Mouse (Mus musculus): Measurements from ENCODE around the gene Irgq.
A peak's percentile ranks its signal among the peaks of the same experiment; 100 is the strongest.

Irgq gene

DNA sequence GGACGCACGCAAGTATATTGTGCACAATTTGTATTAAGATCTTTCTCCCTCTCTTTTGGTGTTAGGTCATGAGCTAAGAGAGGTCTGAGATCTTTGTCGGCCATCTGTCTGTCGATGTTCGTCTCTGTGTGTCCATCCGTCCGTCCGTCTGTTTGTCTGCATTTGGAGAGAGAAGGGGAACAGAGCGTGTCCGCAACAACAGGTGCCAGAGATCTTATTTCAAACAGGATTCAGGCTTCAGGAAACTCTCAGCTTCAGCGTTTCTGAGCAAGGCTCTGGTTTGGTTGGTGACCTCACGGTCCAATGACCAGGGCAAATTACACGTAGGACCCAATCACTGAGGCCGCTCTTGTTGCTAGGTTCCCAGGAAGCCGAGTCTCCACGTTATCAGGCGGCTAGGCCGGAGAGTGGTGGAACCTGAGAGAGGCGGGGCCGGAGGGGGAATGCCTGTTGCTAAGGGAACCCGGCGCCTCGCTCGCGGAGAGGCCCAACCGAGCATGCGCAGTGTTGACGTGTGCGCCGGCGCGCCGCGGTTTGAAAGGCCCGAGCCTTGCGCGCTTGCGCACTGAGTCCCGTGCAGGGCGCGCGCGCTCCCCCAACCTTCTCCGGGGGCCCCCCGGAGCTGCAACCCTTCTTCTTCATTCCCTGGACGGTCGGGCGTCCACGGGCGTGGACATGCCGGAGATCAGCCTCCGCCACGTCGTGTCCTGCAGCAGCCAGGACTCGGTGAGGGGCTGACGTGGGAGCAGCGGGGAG, 16.3 kb downstream of the Irgq start:
- peak; percentile 98 to 100 for DNase-seq (ENCODE audit: low spot score in 2 of 2)

DNA sequence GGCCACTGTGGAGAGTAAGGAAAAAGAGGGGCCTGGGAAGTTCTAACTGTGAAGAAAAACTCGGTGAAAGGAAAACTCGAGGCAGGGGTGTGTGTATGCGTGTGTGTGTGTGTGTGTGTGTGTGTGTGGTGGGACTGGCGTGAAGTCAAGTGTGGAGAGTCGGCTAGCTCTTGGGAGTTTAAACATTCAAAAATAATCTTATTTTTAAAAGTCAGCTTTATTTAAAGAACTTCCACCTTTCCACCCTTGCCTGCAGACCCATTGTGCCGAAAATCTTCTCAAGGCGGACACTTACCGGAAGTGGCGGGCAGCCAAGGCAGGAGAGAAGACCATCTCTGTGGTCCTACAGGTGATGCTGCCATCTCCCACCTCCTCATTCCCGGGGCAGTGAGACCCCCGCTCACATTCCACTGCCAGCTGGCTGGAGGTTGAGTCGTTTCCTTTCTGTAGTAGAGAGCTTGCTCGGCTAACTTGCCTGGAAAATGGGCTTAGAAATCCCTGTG, 17.1 kb downstream of the Irgq start:
- no peak for DNase-seq (ENCODE audit: low spot score in 2 of 2)

DNA sequence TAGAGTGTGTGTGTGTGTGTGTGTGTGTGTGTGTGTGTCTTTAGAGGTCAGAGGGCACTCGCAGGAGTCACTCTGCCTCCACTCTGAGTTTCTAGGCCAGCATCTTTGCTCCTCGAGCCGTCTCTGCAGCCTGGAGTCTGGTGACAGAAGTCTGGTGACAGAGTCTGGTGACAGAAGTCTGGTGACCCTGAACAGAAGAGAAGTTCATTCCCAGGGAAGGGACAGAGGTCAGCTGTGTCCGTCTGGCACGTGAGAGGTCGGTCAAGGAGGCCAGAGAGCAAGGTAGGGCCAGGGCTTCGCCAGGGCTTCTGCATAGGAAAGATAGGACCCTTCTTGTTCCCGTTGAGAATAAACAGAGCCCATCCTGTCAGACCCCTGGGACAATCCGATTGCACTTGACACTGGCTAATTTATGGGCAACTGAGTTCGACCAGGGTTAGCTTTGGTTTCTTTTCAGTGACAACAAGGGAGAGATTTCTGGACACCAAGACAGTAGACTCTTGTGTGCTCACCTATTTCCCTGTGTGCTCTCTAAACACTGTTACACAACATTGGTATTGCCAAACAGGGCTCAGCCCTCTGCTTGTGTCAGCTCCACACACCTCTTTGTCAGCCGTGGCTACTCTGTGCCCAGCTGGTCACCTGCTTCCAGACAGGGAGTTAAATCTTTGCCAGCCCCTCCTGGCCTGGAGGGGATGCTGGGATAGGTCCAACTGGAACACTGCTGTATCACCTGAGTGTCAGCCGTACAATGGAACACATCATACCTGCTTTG, 21.7 kb downstream of the Irgq start:
- no peak for DNase-seq (ENCODE audit: low spot score in 2 of 2)

DNA sequence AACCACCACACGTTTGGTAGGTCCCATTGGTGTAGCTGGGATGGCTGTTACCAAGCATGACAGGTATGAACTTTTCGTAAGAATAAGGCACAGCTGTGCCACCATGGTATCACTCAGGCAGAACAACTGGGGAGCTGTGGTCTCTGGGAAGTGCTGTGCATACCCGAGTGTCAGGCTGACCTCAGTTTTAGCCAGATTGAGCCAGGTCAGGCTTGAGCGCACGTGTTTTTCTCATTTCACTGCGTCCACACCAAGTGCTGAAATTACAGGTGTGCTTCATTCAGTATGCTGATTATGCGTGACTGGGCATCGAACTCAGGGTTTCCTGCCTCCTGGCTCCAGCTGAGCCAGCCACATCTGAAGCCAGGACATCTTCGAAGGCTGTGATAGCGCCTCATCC, 25.3 kb downstream of the Irgq start:
- DNase-seq (ENCODE audit: low spot score in 2 of 2) = no peak

DNA sequence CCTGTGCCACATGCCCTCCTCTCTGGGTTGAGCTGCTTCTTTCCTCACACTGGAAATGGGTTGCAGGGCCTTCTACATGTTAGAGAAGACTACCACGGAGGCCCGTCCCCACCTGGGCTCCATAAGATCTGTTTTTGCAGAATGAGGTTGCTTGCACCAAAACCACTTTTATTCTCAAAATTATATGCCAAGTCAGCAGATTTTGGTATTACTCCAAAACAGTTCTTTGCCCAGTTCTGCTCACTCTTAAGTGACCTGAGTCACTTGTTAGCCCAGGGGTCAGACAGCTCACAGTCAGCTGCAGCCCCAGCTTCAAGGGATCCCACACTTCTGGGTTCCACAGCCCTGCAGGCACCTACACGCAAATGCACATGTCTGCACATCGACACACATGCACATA, 31.0 kb downstream of the Irgq start:
- DNase-seq (ENCODE audit: low spot score in 2 of 2) = no peak

DNA sequence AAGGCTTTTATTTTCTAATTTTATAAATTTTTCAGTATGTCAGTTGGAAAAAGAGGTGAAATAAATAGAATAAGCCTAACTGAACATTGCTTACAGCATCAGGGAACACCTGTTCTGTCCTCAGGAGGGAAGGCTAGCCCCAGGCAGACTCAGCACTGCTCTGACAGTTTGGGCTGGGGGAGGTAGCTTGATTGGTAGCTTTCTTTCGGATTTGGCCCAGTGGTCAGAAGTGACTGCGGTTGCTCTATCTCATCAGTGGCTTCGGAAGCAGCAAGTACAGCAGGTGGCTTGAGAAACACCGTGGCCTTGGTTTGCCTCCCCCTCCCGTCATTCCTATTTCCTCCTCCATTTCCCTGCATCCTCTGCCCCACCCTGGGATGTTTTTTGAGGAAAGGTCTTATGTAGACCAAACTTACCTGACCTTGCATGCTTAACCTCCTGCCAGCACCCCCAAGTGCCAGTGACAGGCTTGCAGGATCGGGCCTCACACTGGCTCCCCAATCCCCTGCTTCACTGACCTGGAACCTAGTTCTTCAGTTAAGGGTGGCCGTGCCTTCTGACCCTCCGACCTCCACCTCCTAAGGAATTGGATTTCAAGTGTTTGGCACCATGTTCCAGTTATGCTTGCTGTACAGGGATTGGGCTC, 32.8 kb downstream of the Irgq start:
- no peak for DNase-seq (ENCODE audit: low spot score in 2 of 2)

DNA sequence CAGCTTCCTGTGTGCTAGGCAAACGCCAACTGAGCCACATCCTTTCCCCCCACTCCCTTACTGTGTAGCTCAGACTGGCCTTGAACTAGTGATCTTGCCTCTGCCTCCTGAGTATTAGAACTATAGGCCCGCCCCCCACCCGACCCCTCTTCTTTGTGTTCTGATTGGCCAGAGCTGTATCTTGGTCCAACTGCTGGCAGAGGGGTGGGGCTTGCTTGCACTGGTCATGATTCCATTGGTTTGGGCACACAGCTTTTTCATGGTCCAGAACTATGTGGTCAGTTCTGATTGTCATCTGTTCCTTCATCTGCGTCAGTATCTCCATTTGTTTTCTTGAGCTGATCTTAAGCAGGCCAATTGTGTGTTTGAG, 33.3 kb downstream of the Irgq start:
- no peak for DNase-seq (ENCODE audit: low spot score in 2 of 2)

DNA sequence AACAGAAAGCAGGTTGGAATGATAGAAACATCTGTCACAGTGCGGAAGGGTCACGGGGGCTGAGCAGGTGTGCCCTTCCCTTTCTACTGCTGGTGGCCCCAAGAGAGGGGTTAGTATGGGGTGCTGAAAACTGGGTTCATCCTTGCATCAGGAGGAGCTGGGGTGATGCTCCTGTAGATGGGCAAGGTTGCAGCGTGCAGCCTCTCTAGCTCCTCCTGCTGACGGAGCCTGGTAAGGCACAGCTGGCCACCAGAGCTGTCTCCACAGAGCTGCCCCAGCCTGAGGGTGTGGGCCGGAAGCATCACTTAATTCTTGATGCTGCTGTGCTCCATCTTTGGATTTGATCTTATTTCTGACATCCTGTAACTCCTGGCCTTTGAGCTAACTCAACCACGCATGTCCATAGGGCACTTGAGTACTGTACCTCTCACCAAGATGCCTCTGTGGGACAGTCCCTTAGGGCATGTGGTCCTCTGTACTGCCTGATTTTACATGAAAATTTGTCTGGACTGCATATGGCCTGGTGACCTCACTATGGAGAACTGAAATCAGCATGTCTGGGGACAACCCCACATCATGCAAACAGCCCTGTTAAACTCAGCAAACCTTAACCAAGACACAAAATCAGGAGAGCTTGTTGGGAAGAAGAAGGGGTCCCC, 34.2 kb downstream of the Irgq start:
- peak; percentile 83 to 93 for DNase-seq (ENCODE audit: low spot score in 2 of 2)

DNA sequence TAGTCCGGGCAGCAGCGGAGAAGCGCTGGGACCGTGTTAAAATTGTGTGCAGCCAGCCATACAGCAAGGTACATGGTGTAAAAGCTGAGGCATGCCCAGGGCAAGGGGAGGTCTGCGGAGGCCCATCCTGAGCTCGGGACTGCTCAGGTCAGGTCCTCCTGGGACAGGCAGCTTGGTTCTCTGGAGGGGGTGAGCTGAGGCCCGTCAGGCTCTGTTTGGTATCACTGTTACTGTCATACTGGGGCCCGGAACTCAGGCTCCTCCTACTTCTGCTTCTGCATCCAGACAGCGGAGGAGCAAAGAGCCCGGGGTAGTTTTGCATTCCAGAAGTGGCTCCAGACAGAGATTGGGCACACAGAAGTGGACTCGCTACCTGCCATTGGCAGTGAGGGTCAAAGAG, 35.1 kb downstream of the Irgq start:
- DNase-seq (ENCODE audit: low spot score in 2 of 2) = peak in 1 of 2 experiments; percentile 65

DNA sequence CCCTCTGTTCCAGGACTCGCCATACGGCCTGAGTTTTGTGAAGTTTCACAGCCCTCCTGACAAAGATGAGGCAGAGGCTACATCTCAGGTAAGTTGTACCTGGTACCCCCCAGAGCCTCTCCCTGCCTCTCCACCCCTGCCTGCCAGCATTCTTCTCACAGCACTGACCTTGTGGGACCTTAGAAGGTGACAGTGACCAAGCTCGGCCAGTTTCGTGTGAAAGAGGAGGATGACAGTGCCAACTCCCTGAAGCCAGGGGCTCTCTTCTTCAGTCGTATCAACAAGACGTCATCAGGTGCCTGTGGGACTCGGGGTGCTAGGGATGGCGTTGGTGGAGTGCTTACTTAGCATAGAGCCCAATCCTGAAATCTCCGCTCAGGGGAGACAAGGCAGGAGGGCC, 35.7 kb downstream of the Irgq start:
- peak in 1 of 2 experiments; percentile 57 for DNase-seq (ENCODE audit: low spot score in 2 of 2)

DNA sequence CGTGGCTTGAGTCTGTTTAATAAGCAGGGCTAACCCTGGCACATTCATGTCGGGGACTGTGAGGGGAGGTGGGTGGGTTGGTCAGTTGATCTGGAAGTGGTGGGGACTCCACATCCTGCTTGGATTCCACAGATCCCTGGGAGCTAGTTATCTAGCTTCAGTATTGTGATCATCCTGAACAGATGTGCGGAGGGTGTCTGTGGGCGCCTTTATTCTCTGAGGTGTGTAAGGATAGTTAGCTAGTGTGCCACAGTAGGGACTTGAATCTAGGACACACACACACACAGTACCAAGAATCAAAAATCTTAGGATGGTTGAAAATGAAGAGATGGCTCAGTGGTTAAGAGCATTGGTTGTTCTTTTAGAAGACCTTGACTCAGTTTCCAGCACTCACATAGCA, 38.0 kb downstream of the Irgq start:
- no peak for DNase-seq (ENCODE audit: low spot score in 2 of 2)

DNA sequence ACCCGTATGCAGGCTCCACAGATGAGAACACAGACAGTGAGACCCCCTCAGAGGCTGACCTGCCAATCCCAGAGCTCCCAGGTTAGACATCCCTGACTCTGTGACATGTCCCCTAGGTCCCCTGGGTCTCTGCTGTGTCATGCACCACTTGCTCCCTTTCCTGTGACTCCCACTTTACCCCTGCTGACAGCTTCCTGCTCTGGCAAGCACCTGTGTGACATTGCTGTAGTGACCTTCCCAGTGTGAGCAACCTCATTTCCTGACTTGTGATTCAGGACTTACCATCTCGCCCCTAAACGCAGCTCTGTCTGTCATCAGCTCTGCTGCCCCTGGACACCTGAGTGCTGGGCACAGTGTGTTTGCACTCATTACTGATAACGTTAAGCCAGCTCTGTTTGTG, 40.6 kb downstream of the Irgq start:
- DNase-seq (ENCODE audit: low spot score in 2 of 2) = no peak

DNA sequence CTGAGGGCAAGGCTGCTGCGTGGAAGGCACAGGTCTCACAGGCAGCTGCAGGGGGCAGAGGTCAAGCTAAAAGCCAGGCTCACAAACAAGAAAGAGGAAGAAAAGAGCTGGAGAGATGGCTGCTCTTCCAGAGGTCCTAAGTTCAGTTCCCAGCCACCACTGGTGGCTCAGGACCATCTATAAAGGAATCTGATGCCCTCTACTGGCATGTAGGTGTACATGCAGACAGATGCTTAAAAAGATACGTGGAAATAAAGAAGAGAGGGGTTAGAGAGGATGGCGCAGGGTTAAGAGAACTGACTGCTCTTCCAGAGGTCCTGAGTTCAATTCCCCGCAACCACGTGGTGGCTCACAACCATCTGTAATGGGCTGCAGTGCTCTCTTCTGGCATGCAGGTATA, 42.0 kb downstream of the Irgq start:
- no peak for DNase-seq (ENCODE audit: low spot score in 2 of 2)

DNA sequence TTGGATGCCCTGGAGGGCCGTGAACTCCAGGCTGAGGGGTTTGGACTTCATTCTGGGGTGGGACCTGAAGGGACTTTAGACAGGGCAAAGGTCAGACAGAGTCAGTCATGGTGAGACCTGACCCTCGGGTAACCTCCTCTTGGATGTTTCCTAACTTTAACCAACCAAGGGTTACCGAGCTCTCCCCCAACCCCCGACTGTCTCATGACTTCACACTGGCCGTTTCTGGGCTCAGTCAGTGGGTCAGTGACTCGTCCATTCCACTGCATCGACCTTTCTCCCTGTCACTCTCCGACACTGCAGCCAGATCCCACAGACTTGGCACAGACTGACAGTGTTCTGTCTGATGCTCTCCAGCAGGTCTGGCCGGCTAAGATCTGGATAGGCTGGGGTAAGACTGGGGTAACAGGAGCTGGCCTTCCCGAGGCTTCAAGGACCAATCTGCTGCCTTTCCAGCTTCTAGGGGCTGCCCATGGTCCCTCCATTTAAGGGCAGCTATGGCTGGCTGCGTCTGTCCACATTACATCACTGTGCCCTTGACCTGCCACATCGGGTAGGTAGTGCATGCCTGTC, 43.8 kb downstream of the Irgq start:
- no peak for DNase-seq (ENCODE audit: low spot score in 2 of 2)

DNA sequence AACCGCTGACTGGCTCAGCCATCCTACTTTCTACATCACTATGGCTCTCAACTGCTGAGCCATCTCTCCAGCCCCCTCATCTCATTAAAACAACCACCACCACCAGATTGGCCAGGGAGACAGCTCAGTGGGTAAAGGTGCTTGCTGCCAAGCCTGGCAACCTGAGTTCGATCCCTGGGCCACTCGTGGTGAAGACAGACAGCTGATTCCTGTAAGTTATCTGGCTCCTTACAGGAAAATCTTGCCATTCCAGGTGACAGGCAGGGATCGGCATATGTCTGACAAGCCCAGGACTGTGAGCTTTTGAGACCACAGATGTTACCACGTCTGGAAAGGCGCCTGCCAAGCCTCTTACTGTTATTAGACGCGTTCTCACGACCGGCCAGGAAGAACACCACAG, 47.3 kb downstream of the Irgq start:
- DNase-seq (ENCODE audit: low spot score in 2 of 2) = no peak

DNA sequence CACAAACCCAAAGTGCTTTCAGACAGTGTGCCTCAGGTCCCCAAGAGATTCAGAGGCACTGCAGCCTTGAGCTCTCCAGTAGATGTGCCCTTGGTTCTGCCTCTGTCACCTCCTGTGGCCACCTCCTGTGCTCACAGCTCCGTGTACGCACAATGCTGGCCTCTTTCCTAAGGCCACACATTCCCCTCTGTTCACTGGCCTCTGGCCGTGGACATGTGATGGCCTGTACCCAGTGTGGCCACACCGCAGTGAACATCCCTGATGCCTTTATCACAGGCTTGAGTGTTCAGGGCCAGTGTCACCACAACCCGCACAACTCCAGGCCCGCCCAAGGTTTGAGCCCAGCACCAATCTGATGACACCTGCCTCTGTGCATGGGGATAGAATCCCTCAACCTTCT, 54.4 kb downstream of the Irgq start:
- DNase-seq (ENCODE audit: low spot score in 2 of 2) = no peak

DNA sequence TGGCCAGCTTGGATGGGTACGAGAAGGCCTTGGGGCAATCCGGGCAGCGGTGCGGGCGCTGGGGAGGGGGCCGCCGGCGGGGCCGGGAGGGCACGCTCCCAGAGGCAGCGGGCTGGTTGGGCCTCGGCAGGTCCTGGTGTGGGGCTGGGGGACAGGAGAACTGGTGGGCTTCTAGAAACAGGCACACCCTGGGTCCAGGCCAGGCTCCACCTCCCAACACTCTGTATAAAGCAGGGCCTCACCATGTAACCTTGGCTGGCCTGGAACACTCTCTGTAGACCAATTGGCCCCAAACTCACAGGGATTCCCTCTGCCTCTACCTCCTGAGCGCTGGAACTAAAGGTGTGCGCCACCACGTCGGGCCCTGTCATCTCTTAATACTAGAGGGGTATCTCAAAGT, 55.5 kb downstream of the Irgq start:
- no peak for DNase-seq (ENCODE audit: low spot score in 2 of 2)

DNA sequence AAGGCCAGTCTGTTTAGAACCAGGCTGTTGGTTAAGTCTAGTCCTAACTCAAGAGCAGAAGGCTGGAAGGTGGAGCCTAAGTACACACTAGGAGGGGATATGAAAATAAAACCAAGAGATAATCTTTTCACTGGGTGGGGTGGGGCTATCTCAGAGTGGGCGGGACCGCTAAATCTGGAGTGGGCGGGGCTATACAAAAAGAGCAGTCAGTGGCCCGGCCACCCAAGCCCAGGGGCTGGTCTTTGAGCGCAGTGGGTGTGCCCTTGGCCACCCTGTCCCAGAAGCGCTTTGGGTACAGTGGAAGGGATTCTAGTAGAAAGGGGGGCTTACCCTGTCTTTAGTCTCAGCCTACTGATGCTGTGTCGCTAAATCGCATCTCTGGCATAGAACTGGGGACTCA, 56.3 kb downstream of the Irgq start:
- DNase-seq (ENCODE audit: low spot score in 2 of 2) = no peak

DNA sequence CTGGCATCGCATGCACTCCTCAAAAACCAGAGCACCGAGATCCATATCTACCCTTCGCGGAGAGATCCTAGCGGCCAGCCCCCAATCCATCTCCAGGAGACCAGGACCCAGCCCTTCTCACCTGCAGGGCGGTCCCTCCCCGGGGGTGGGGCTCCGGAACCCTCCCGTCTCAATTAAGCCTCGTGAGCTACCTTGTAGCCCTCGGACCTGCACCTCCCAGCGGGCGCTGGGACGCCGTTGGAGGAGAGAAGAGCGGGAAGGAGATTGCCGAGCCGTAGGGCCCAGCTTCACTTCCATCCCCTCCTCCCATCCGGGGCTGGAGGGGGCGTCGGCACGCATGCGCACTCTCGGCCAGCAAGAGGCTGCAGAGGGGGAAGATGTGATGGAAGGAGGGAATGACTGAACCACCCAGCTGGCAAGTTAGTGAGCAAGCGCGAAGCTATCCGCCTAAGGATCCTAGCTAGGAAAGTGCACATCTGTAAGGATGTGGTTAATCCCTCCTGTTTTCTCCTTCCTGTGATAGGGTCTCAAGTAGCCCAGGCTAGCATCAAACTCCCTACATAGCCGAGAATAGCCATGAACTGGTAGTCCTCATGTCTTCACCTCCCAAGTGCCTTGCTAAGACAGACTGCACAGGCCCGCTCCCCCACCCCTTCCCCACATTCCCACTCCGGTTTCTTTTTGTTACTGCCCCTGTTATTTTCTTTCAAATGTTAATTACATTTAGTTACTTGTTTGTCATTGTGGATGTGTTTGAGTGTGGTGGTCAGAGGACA, 57.0 kb downstream of the Irgq start, which contains the start of the genes Ethe1 and Zfp575:
TSS of gene Ethe1 (plus strand) at position 214 of the 776 bp plus-strand sequence.
TSS of gene Zfp575 (minus strand) at position 312 of the 776 bp plus-strand sequence.
- DNase-seq (ENCODE audit: low spot score in 2 of 2) = peak in 1 of 2 experiments; percentile 70
